Mouse (Mus musculus) brain, embryonic 14.5 days (tissue): ENCODE measurements around the gene Smim14. TPM values are rescaled to one million over a fixed set of nuclear protein-coding genes. Genes with fewer than 3 reads are reported as not detected.
"Not testable (repeated sequence)": the region's sequence is repeated elsewhere in the genome, so short reads cannot be mapped to it uniquely, and the experiment has no call there.

Source experiments
- DNase-seq: peaks from one replicate; pipeline ENCODE4 v3.0.0-alpha.2; 2011; ENCODE audit warnings: low read depth
- CTCF ChIP-seq: fragments of 200-500 bp; IDR thresholded peaks from 2 replicates; pipeline ENCODE4 v1.5.1; 2012; ENCODE audit warnings: inconsistent platforms, mild to moderate bottlenecking, moderate library complexity, borderline replicate concordance; ENCODE audit not compliant: insufficient read depth, insufficient read length; ENCODE audit errors: extremely low read depth
- POLR2A ChIP-seq: fragments of 200-500 bp; IDR thresholded peaks from 2 replicates; pipeline ENCODE4 v1.6.1; 2012; ENCODE audit warnings: mild to moderate bottlenecking, inconsistent platforms, borderline replicate concordance; ENCODE audit not compliant: poor library complexity, insufficient read depth, insufficient read length, severe bottlenecking; ENCODE audit errors: extremely low read depth
- polyA plus RNA-seq: library from polyadenylated mRNA; depleted of rRNA; stranded (reverse); fragments of >200 nt; gene quantifications from 2 replicates; pipeline ENCODE4 v1.2.3, GENCODE M21; 2012

Gene Smim14
- polyA plus RNA-seq, 1 experiment = 119 TPM

DNA sequence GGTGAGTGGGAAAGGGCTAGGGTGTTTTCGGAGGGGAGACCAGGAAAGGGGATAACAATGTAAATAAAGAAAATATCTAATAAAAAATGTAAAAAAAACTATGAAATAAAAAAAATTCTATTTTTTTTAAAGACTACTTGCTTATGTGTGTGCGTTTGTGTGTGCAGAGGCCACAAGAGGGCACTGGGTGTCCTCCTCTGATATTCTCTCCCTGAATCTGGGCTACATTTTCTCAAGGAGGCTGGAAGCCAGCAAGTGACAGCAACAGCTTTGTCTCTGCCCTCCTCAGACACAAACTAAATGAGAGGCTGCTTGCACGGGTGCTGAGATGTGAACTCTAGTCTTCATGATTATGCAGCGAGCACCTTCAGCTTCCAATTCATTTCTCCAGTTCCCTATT, 58.8 kb downstream of the Smim14 start:
- TF ChIP-seq CTCF (peak; percentile 34; the same call in 1 of the 2 replicates), POLR2A (no peak)
- DNase-seq = peak; percentile 52

GRCm38 (mm10) chr5:65476739-65477138, 60.2 kb downstream of the Smim14 start:
- not testable (repeated sequence) for DNase-seq

GRCm38 (mm10) chr5:65475806-65476205, 61.2 kb downstream of the Smim14 start:
- DNase-seq = no peak
- TF ChIP-seq CTCF (no peak), POLR2A (no peak)

- DNase-seq = no peak
- no peak for TF ChIP-seq POLR2A
- TF ChIP-seq CTCF = no peak
These were observed 67.2 kb downstream of the Smim14 start for GRCm38 (mm10) chr5:65469766-65470165.

DNA sequence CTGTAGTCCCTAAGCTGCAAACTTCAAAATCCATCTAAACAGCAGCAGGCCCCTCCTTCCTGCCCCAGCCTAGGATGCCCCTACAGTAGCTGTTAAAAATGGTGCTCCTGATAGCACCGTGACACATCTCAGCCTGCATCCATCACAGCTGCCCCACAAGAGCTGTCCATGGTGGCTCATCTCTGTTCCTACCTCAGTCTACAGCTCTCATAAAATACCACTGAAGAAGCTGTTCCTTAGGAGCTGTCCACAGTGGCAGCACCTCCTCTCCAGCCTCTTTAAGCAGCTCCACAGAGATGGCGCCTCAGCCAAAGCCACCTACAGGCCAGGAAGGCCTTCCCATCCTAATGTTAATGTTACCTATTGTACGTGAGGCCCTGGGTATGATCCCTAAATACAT, 70.1 kb downstream of the Smim14 start:
- DNase-seq = no peak
- TF ChIP-seq CTCF (no peak), POLR2A (no peak)

DNA sequence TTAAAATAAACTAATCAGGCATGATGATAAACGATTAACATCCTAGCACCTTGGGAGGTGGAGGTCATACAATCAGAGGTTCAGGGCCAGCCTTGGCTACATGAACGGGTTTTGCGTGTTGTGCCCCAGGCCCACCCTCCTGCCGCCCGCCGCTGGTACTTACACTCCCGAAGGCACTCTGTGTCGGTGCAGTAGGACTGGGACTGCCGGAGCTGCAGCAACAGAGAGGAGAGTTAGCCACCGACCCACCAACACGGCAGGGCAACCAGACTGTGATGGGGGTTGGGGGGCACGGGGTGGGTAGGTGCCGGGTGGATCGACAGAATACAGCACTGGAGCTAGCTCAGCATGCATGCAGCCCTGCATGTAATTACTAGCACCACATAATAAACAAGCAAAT, 76.6 kb downstream of the Smim14 start:
- TF ChIP-seq CTCF = no peak
- TF ChIP-seq POLR2A = no peak
- no peak for DNase-seq

DNA sequence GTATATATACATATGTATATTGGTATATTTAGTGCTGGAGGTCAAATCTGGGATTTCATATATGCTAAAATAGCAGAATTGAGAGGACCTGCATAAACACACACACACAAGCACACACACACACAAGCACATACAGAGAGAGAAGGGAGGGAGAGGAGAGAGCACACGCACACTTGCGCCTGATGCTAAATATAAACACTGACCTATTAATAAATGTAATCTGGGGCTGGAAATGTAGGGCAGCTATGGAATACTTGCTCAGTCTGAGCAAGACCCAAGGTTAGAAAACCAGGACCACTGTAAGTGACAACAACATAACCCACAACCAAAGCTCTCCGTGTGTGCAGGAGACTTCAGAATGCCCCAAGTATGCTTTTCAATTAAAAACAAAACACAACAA, 77.5 kb downstream of the Smim14 start:
- TF ChIP-seq POLR2A (no peak), CTCF (no peak)
- DNase-seq = no peak

GRCm38 (mm10) chr5:65457846-65458245, 79.1 kb downstream of the Smim14 start:
- DNase-seq = no peak
- TF ChIP-seq CTCF = no peak
- TF ChIP-seq POLR2A = no peak

- DNase-seq = peak; percentile 24
- TF ChIP-seq POLR2A = no peak
- TF ChIP-seq CTCF = no peak
These were observed 79.7 kb downstream of the Smim14 start for GRCm38 (mm10) chr5:65457086-65457827.

- no peak for DNase-seq
- TF ChIP-seq CTCF (no peak), POLR2A (no peak)
These were observed 82.2 kb downstream of the Smim14 start for GRCm38 (mm10) chr5:65454771-65455170.

DNA sequence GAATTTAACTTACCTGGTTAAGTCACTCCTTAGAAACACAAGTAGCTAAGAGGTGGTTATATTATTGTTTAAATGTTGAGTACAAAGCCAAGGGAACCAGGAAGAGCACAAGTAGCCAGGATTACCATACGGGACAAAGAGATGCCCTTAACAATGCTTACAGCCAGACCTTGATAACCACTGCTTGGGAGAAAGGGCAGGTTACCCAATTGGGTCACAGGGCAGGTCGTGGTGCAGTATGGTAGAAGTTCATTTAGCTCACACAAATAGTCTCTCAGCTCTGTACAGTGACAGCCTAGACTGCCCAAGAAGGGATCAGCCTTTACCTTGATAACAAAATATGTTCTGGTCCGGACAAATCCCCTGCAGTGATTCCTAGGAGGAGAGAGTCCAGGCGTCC, 88.0 kb downstream of the Smim14 start:
- DNase-seq = no peak
- TF ChIP-seq POLR2A = no peak
- TF ChIP-seq CTCF = no peak

DNA sequence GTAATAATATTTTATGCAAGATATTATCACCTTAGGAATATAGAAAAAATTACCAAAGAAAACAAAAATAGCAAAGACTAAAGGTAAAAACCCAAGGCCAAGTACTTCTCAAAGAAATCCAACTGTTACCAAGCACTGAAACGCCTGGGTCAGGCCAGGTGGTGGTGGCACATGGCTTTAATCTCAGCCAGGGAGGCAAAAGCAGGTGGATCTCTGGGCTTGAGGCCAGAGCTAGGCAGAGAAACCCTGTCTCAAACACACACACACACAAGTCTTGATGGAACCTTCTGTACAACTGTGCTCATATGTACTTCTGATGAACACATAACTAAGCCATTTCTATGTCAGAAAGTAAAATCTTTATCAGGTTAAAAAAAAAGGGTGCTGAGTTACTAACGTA, 89.2 kb downstream of the Smim14 start:
- DNase-seq = no peak
- TF ChIP-seq CTCF (no peak), POLR2A (no peak)
